Mouse (Mus musculus) liver, embryonic 14.5 days (tissue): ENCODE data around the gene Vsir.

ENCODE experiments used
- CTCF ChIP-seq: IDR thresholded peaks from 2 replicates; pipeline ENCODE4 v1.5.1; 2016; ENCODE audit warnings: antibody characterized with exemption, low read depth, control low read depth
- EP300 ChIP-seq: IDR thresholded peaks from 2 replicates; pipeline ENCODE4 v1.6.1; 2016; ENCODE audit warnings: antibody characterized with exemption, low read depth

DNA sequence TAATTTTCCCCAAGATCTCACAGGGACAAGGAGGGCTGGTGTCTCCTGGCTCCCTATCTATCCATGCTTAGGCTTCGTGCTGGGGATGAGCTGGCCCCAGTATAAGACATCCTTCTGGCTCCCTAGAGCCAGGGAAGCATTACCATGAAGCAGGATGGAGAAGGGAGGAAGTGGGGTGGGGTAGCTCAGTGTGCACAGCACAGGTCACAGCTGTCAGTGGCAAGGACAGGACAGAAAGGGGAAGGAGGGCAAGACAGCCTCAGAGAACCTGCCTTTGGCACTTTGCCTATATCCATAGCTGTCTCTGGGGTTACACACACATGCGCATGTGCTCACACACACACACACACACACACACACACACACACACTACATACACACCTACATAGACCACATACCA, 41.7 kb downstream of the Vsir start:
- TF ChIP-seq CTCF (no peak), EP300 (no peak)
